10 mouse cellular contexts compared by ENCODE assay signal in genomic region chr2:173352756-173353139, GRCm38 (mm10).
DNase-seq lines count a peak whose midpoint lies in the region; ATAC-seq lines count a peak whose summit lies in the region.
"Had no signal": no experiment of that assay in that cellular context is flagged by ENCODE, and none has a peak within 500 bp of the region (broad histone marks: within the 10 kb centered on the region; RNA-seq: fewer than 3 reads in every experiment).

No protein-coding gene starts in this region.

- 0 out of 2 replicates have a peak, but pooled peaks cover 10% of the 10 kb centered on the region for H3K27me3 ChIP-seq in heart, embryonic 10.5 days (ENCODE audit: insufficient read depth, poor library complexity, severe bottlenecking)
- peaks cover 3% of the 10 kb centered on the region; the same call in 1 of the 2 replicates for H3K27me3 ChIP-seq in midbrain, embryonic 10.5 days (ENCODE audit: low read depth, poor library complexity, severe bottlenecking)
- no peaks in the 10 kb centered on the region for H3K27me3 ChIP-seq in midbrain, embryonic 15.5 days (replicated peaks)
- 0 out of 2 replicates have a peak, but pooled peaks cover 2% of the 10 kb centered on the region for H3K27me3 ChIP-seq in hindbrain, embryonic 13.5 days
- H3K27me3 ChIP-seq in neural tube, embryonic 15.5 days (replicated peaks) = 0 out of 2 replicates have a peak, but pooled peaks cover 3% of the 10 kb centered on the region
- H3K27me3 ChIP-seq: forebrain, embryonic 13.5 days had no signal

- H3K4me1 ChIP-seq in heart, embryonic 10.5 days = peaks cover 34% of the 10 kb centered on the region
- peaks cover 6% of the 10 kb centered on the region; the same call in 1 of the 2 replicates for H3K4me1 ChIP-seq in midbrain, embryonic 10.5 days
- peaks cover 12% of the 10 kb centered on the region for H3K4me1 ChIP-seq in midbrain, embryonic 15.5 days
- H3K4me1 ChIP-seq in hindbrain, embryonic 13.5 days (replicated peaks) = peaks cover 33% of the 10 kb centered on the region
- H3K4me1 ChIP-seq in neural tube, embryonic 15.5 days = peaks cover 29% of the 10 kb centered on the region
- H3K4me1 ChIP-seq: forebrain, embryonic 13.5 days had no signal

- no peaks in the 10 kb centered on the region for H3K36me3 ChIP-seq in heart, embryonic 10.5 days
- no peaks in the 10 kb centered on the region for H3K36me3 ChIP-seq in midbrain, embryonic 10.5 days
- no peaks in the 10 kb centered on the region for H3K36me3 ChIP-seq in midbrain, embryonic 15.5 days (replicated peaks)
- H3K36me3 ChIP-seq in hindbrain, embryonic 13.5 days = no peaks in the 10 kb centered on the region
- no peaks in the 10 kb centered on the region for H3K36me3 ChIP-seq in neural tube, embryonic 15.5 days

- H3K4me2 ChIP-seq in midbrain, embryonic 15.5 days = no peak overlapping the region
- no peak overlapping the region for H3K4me2 ChIP-seq in hindbrain, embryonic 13.5 days
- peak overlapping the region; percentile 9; the same call in 1 of the 2 replicates for H3K4me2 ChIP-seq in neural tube, embryonic 15.5 days
- H3K4me2 ChIP-seq: forebrain, embryonic 13.5 days had no signal

- ATAC-seq in midbrain, embryonic 15.5 days (replicated peaks) = no peak
- no peak for ATAC-seq in hindbrain, embryonic 13.5 days (ENCODE audit: low FRiP score)
- ATAC-seq in neural tube, embryonic 15.5 days (ENCODE audit: low FRiP score) = no peak
- ATAC-seq: forebrain, embryonic 13.5 days had no signal

- DNase-seq in heart, embryonic 10.5 days (ENCODE audit: low spot score) = no peak
- no peak for DNase-seq in heart, postnatal 4 days
- no peak for DNase-seq in midbrain, embryonic 10.5 days (ENCODE audit: low spot score)
- DNase-seq in T-cell, adult 2 months (ENCODE audit: low spot score) = no peak
- no peak for DNase-seq in B cell, adult 2 months
- DNase-seq: right cerebral cortex, adult 18-20 months had no signal

- WGBS in heart, embryonic 10.5 days = 52% methylated on average over 3 of the region's 3 CpGs
- 51% methylated on average over 3 of the region's 3 CpGs for WGBS in midbrain, embryonic 10.5 days
- WGBS in midbrain, embryonic 15.5 days = 50% methylated on average over 3 of the region's 3 CpGs
- WGBS in hindbrain, embryonic 13.5 days = 42% methylated on average over 3 of the region's 3 CpGs
- 44% methylated on average over 3 of the region's 3 CpGs for WGBS in neural tube, embryonic 15.5 days

- H3K4me3 ChIP-seq in heart, embryonic 10.5 days = no peak overlapping the region
- no peak overlapping the region for H3K4me3 ChIP-seq in midbrain, embryonic 10.5 days
- no peak overlapping the region for H3K4me3 ChIP-seq in midbrain, embryonic 15.5 days
- H3K4me3 ChIP-seq in hindbrain, embryonic 13.5 days = no peak overlapping the region
- no peak overlapping the region for H3K4me3 ChIP-seq in neural tube, embryonic 15.5 days (replicated peaks)
- H3K4me3 ChIP-seq: forebrain, embryonic 13.5 days had no signal

- H3K27ac ChIP-seq in heart, embryonic 10.5 days = peak overlapping the region; percentile 69
- H3K27ac ChIP-seq in midbrain, embryonic 10.5 days (replicated peaks) = peak overlapping the region; percentile 28; the same call in 1 of the 2 replicates
- H3K27ac ChIP-seq in midbrain, embryonic 15.5 days = no peak overlapping the region
- peak overlapping the region; percentile 12; the same call in 1 of the 2 replicates for H3K27ac ChIP-seq in hindbrain, embryonic 13.5 days
- H3K27ac ChIP-seq in neural tube, embryonic 15.5 days (replicated peaks) = peak overlapping the region; percentile 51
- H3K27ac ChIP-seq: forebrain, embryonic 13.5 days had no signal

- H3K9me3 ChIP-seq in heart, embryonic 10.5 days = no peaks in the 10 kb centered on the region
- H3K9me3 ChIP-seq in midbrain, embryonic 10.5 days (replicated peaks) = no peaks in the 10 kb centered on the region
- H3K9me3 ChIP-seq in midbrain, embryonic 15.5 days = no peaks in the 10 kb centered on the region
- H3K9me3 ChIP-seq in hindbrain, embryonic 13.5 days = no peaks in the 10 kb centered on the region
- H3K9me3 ChIP-seq in neural tube, embryonic 15.5 days (replicated peaks) = no peaks in the 10 kb centered on the region
- H3K9me3 ChIP-seq: forebrain, embryonic 13.5 days had no signal

- H3K9ac ChIP-seq in midbrain, embryonic 15.5 days = no peak overlapping the region
- H3K9ac ChIP-seq in hindbrain, embryonic 13.5 days = no peak overlapping the region
- no peak overlapping the region for H3K9ac ChIP-seq in neural tube, embryonic 15.5 days (replicated peaks)
- H3K9ac ChIP-seq: forebrain, embryonic 13.5 days had no signal
